30 mouse cellular contexts compared by ENCODE assay signal in genomic region chr11:18395631-18396030, GRCm38 (mm10).
DNase-seq lines count a peak whose midpoint lies in the region; ATAC-seq and TF ChIP-seq lines count a peak whose summit lies in the region.
"Had no signal": no experiment of that assay in that cellular context is flagged by ENCODE, and none has a peak within 500 bp of the region (broad histone marks: within the 10 kb centered on the region; RNA-seq: fewer than 3 reads in every experiment).

No protein-coding gene starts in this region.

- H3K27ac ChIP-seq in forebrain, embryonic 14.5 days (ENCODE audit: low read depth, low read length), result no peak overlapping the region
- no peak overlapping the region for H3K27ac ChIP-seq in forebrain, embryonic 15.5 days (replicated peaks)
- no peak overlapping the region for H3K27ac ChIP-seq in lung, embryonic 14.5 days (ENCODE audit: low read depth)
- H3K27ac ChIP-seq in stomach, postnatal 0 days (replicated peaks), result no peak overlapping the region
- H3K27ac ChIP-seq: embryonic facial prominence, embryonic 15.5 days; forebrain, embryonic 10.5 days; heart, embryonic 10.5 days; left cerebral cortex, adult 2 months; limb, embryonic 15.5 days; liver, embryonic 14.5 days; midbrain, embryonic 15.5 days had no signal

- H3K79me3 ChIP-seq in C2C12 (ENCODE audit: low read depth), result no peaks in the 10 kb centered on the region

- no peaks in the 10 kb centered on the region for H3K79me2 ChIP-seq in C2C12 (ENCODE audit: control insufficient read depth, insufficient read depth)

- DNase-seq in forebrain, embryonic 14.5 days (ENCODE audit: low spot score), result peak; percentile 49
- peak; percentile 12 for DNase-seq in lung, embryonic 14.5 days
- DNase-seq in lung, postnatal 36 days, result no peak
- DNase-seq in fibroblast of lung, adult 2 months (ENCODE audit: low read depth), result peak; percentile 59
- DNase-seq in B cell, adult 2 months, result no peak
- DNase-seq in stomach, postnatal 0 days (ENCODE audit: low spot score), result no peak
- DNase-seq: adrenal gland, postnatal 10 days; cerebellum, adult 8-10 months; cerebellum, postnatal 36 days; embryo, embryonic 11 days; gastrocnemius, postnatal 10 days; heart, postnatal 4 days; kidney, adult 18-20 months; left cerebral cortex, postnatal 4 days; lung, postnatal 4 days; right cerebral cortex, adult 18-20 months; right cerebral cortex, postnatal 4 days; thymus, adult 2 months; thymus, postnatal 4 days had no signal

- TF ChIP-seq EP300 in stomach, postnatal 0 days (optimal IDR thresholded peaks at IDR 0.05), result no peak

- H3K27me3 ChIP-seq in forebrain, embryonic 14.5 days (replicated peaks; ENCODE audit: control insufficient read depth, insufficient read depth, low read length), result no peaks in the 10 kb centered on the region
- H3K27me3 ChIP-seq in forebrain, embryonic 15.5 days, result no peaks in the 10 kb centered on the region
- no peaks in the 10 kb centered on the region for H3K27me3 ChIP-seq in lung, embryonic 14.5 days (ENCODE audit: insufficient read depth, low read length)
- no peaks in the 10 kb centered on the region for H3K27me3 ChIP-seq in C2C12 (ENCODE audit: control insufficient read depth, insufficient read depth, insufficient read length)
- H3K27me3 ChIP-seq in stomach, postnatal 0 days (ENCODE audit: control insufficient read depth, insufficient read depth, low read length), result no peaks in the 10 kb centered on the region
- H3K27me3 ChIP-seq: embryonic facial prominence, embryonic 15.5 days; limb, embryonic 15.5 days; midbrain, embryonic 15.5 days had no signal

- no peak overlapping the region for H3K4me3 ChIP-seq in forebrain, embryonic 14.5 days (ENCODE audit: low read depth, low read length)
- H3K4me3 ChIP-seq in forebrain, embryonic 15.5 days, result no peak overlapping the region
- H3K4me3 ChIP-seq in lung, embryonic 14.5 days (ENCODE audit: low read depth, low read length), result no peak overlapping the region
- H3K4me3 ChIP-seq in C2C12 (ENCODE audit: insufficient read depth, poor library complexity, severe bottlenecking), result no peak overlapping the region
- no peak overlapping the region for H3K4me3 ChIP-seq in stomach, postnatal 0 days (ENCODE audit: low read depth, low read length)
- H3K4me3 ChIP-seq: embryonic facial prominence, embryonic 15.5 days; forebrain, embryonic 10.5 days; heart, embryonic 10.5 days; left cerebral cortex, adult 2 months; limb, embryonic 15.5 days; midbrain, embryonic 15.5 days had no signal

- no peak overlapping the region for H3K9ac ChIP-seq in forebrain, embryonic 14.5 days (ENCODE audit: low read length)
- H3K9ac ChIP-seq in forebrain, embryonic 15.5 days (replicated peaks), result no peak overlapping the region
- no peak overlapping the region for H3K9ac ChIP-seq in lung, embryonic 14.5 days
- H3K9ac ChIP-seq in stomach, postnatal 0 days (ENCODE audit: low read length), result no peak overlapping the region
- H3K9ac ChIP-seq: embryonic facial prominence, embryonic 15.5 days; limb, embryonic 15.5 days; liver, embryonic 14.5 days; midbrain, embryonic 15.5 days had no signal

- WGBS in forebrain, embryonic 14.5 days, result 79% methylated on average over 4 of the region's 4 CpGs
- 60% methylated on average over 4 of the region's 4 CpGs for WGBS in forebrain, embryonic 15.5 days
- WGBS in lung, embryonic 14.5 days, result 61% methylated on average over 4 of the region's 4 CpGs
- WGBS in stomach, postnatal 0 days, result 69% methylated on average over 4 of the region's 4 CpGs

- ATAC-seq in forebrain, embryonic 14.5 days, result no peak
- no peak for ATAC-seq in forebrain, embryonic 15.5 days (replicated peaks)
- no peak for ATAC-seq in lung, embryonic 14.5 days (ENCODE audit: insufficient read depth)
- ATAC-seq in stomach, postnatal 0 days (ENCODE audit: low FRiP score, low TSS enrichment), result no peak
- ATAC-seq: activated CD4-positive, CD25-positive, alpha-beta regulatory T cell, adult 4 months; inflammation-experienced regulatory T-cells, adult 6 months; midbrain, embryonic 15.5 days had no signal

- TF ChIP-seq CTCF in lung, embryonic 14.5 days (IDR thresholded peaks at IDR 0.05; ENCODE audit: low read depth), result no peak
- TF ChIP-seq CTCF in C2C12 (IDR thresholded peaks at IDR 0.05; ENCODE audit: control insufficient read depth, insufficient read depth, insufficient read length), result no peak
- TF ChIP-seq CTCF in stomach, postnatal 0 days (IDR thresholded peaks at IDR 0.05; ENCODE audit: low read depth), result no peak

- no peaks in the 10 kb centered on the region for H3K36me3 ChIP-seq in forebrain, embryonic 14.5 days (ENCODE audit: control insufficient read depth, insufficient read depth, low read length)
- H3K36me3 ChIP-seq in forebrain, embryonic 15.5 days, result no peaks in the 10 kb centered on the region
- H3K36me3 ChIP-seq in lung, embryonic 14.5 days (ENCODE audit: insufficient read depth), result no peaks in the 10 kb centered on the region
- no peaks in the 10 kb centered on the region for H3K36me3 ChIP-seq in C2C12 (ENCODE audit: control insufficient read depth, insufficient read depth)
- no peaks in the 10 kb centered on the region for H3K36me3 ChIP-seq in stomach, postnatal 0 days (ENCODE audit: control insufficient read depth, insufficient read depth, low read length)
- H3K36me3 ChIP-seq: embryonic facial prominence, embryonic 15.5 days; forebrain, embryonic 10.5 days; heart, embryonic 10.5 days; limb, embryonic 15.5 days; midbrain, embryonic 15.5 days had no signal

- no peak overlapping the region for H3K4me2 ChIP-seq in forebrain, embryonic 14.5 days (ENCODE audit: low read length)
- no peak overlapping the region for H3K4me2 ChIP-seq in forebrain, embryonic 15.5 days (replicated peaks)
- no peak overlapping the region for H3K4me2 ChIP-seq in lung, embryonic 14.5 days
- no peak overlapping the region for H3K4me2 ChIP-seq in stomach, postnatal 0 days (replicated peaks; ENCODE audit: low read depth)
- H3K4me2 ChIP-seq: embryonic facial prominence, embryonic 15.5 days; limb, embryonic 15.5 days; midbrain, embryonic 15.5 days had no signal

- H3ac ChIP-seq in C2C12 (ENCODE audit: control insufficient read depth, insufficient read length, low read depth), result no peak overlapping the region

- H3K4me1 ChIP-seq in forebrain, embryonic 14.5 days (ENCODE audit: control insufficient read depth, insufficient read depth, low read length), result no peaks in the 10 kb centered on the region
- 0 out of 2 replicates have a peak, but pooled peaks cover 3% of the 10 kb centered on the region for H3K4me1 ChIP-seq in forebrain, embryonic 15.5 days
- H3K4me1 ChIP-seq in lung, embryonic 14.5 days (ENCODE audit: insufficient read depth), result no peaks in the 10 kb centered on the region
- no peaks in the 10 kb centered on the region for H3K4me1 ChIP-seq in stomach, postnatal 0 days (replicated peaks; ENCODE audit: control insufficient read depth, insufficient read depth)
- H3K4me1 ChIP-seq: forebrain, embryonic 10.5 days; heart, embryonic 10.5 days; limb, embryonic 15.5 days; midbrain, embryonic 15.5 days had no signal

- H3K9me3 ChIP-seq in forebrain, embryonic 14.5 days (replicated peaks; ENCODE audit: control insufficient read depth, low read length), result no peaks in the 10 kb centered on the region
- no peaks in the 10 kb centered on the region for H3K9me3 ChIP-seq in forebrain, embryonic 15.5 days
- no peaks in the 10 kb centered on the region for H3K9me3 ChIP-seq in lung, embryonic 14.5 days (ENCODE audit: low read depth, low read length)
- H3K9me3 ChIP-seq in stomach, postnatal 0 days (ENCODE audit: control insufficient read depth, low read length), result no peaks in the 10 kb centered on the region
- H3K9me3 ChIP-seq: embryonic facial prominence, embryonic 15.5 days; forebrain, embryonic 10.5 days; heart, embryonic 10.5 days; limb, embryonic 15.5 days; midbrain, embryonic 15.5 days had no signal

TF ChIP-seq in C2C12, 6 proteins besides CTCF, POLR2A, EP300 and RAD21:
- TF ChIP-seq MAX (IDR thresholded peaks at IDR 0.05) (no peak), FOSL1 (IDR thresholded peaks at IDR 0.05; ENCODE audit: insufficient read depth, low read length, poor library complexity, severe bottlenecking) (no peak), MYOG (IDR thresholded peaks at IDR 0.05; ENCODE audit: control insufficient read depth, extremely low read depth, insufficient read length) (no peak), USF1 (IDR thresholded peaks at IDR 0.05; ENCODE audit: low read depth) (peak; percentile 43)

Comparison
In these comparisons a context has a peak if more than half of its experiments do, and no peak if none do; other contexts are left out.
1. DNase-seq: peak in forebrain, embryonic 14.5 days (single experiment), lung, embryonic 14.5 days (single experiment) and fibroblast of lung, adult 2 months (single experiment); none in lung, postnatal 36 days (single experiment), B cell, adult 2 months (0 of 2) and stomach, postnatal 0 days (single experiment).